Mouse (Mus musculus) small intestine, adult 2 months (tissue): ENCODE results near the gene Zfp763. TPM values are rescaled to one million over a fixed set of nuclear protein-coding genes. Genes with fewer than 3 reads are reported as not detected.
"Not testable (repeated sequence)": the region's sequence is repeated elsewhere in the genome, so short reads cannot be mapped to it uniquely, and the experiment has no call there.

Source experiments
- H3K27ac ChIP-seq: fragments of 200-500 bp; 2 replicates; pipeline ENCODE4 v1.5.1; 2012; ENCODE audit warnings: low read depth, low read length, control low read depth, inconsistent platforms; ENCODE audit not compliant: insufficient read depth
- H3K27me3 ChIP-seq: fragments of 200-500 bp; 2 replicates; pipeline ENCODE4 v1.6.1; 2012; ENCODE audit warnings: mild to moderate bottlenecking, moderate library complexity, low read length, inconsistent platforms; ENCODE audit not compliant: control insufficient read depth, insufficient read depth
- H3K36me3 ChIP-seq: fragments of 200-500 bp; 2 replicates; pipeline ENCODE4 v1.6.1; 2012; ENCODE audit warnings: mild to moderate bottlenecking, low read length, control low read depth, inconsistent platforms; ENCODE audit not compliant: control insufficient read depth, insufficient read depth
- H3K4me1 ChIP-seq: fragments of 200-500 bp; 2 replicates; pipeline ENCODE4 v1.6.1; 2012; ENCODE audit warnings: low read length, inconsistent platforms, mixed read lengths; ENCODE audit not compliant: control insufficient read depth, insufficient read depth, insufficient read length
- H3K4me3 ChIP-seq: fragments of 200-500 bp; 2 replicates; pipeline ENCODE4 v1.5.1; 2012; ENCODE audit warnings: low read depth, mild to moderate bottlenecking, control low read depth, inconsistent platforms, low read length, moderate library complexity
- CTCF ChIP-seq: fragments of 200-500 bp; IDR thresholded peaks from 2 replicates; pipeline ENCODE4 v1.5.1; 2012; ENCODE audit warnings: low read depth, mild to moderate bottlenecking, control low read depth, inconsistent platforms, low read length, moderate library complexity, mixed read lengths; ENCODE audit not compliant: insufficient replicate concordance, insufficient read length; ENCODE audit errors: extremely low read depth
- POLR2A ChIP-seq: fragments of 200-500 bp; IDR thresholded peaks from 2 replicates; pipeline ENCODE4 v1.6.1; 2012; ENCODE audit warnings: low read depth, mild to moderate bottlenecking, control low read depth, inconsistent platforms, low read length, moderate library complexity
- WGBS: fragments of 180-500 bp; shearing (Covaris S2); methylation state at CpG from one replicate; pipeline ENCODE4 v1.1.7; 2018; 5-methylcytosine and 5-hydroxymethylcytosine counted together
- polyA plus RNA-seq: library from polyadenylated mRNA; depleted of rRNA; stranded (reverse); fragments of >200 nt; gene quantifications from 2 replicates; pipeline ENCODE4 v1.2.3, GENCODE M21; 2012; rRNA removed

The Zfp763 gene
- 0.05 and 0.09 TPM in 2 replicates for polyA plus RNA-seq

- no peaks in the 10 kb centered on the region for H3K27me3 ChIP-seq
- H3K27ac ChIP-seq: no peak within 1 kb of the TSS
- H3K4me1 ChIP-seq: no peaks in the 10 kb centered on the region
- 2% methylated on average over 27 of the region's 27 CpGs for WGBS
- no peak for TF ChIP-seq POLR2A
- no peak for TF ChIP-seq CTCF
- peak within 1 kb of the TSS; percentile 75 for H3K4me3 ChIP-seq
- H3K36me3 ChIP-seq: no peaks in the 10 kb centered on the region
Observed at GRCm38 (mm10) chr17:33032900-33033891, at the start of gene Zfp763. Zfp763 (minus strand) TSS chr17:33033402.

- no peaks in the 10 kb centered on the region for H3K27me3 ChIP-seq
- H3K27ac ChIP-seq: no peak within 1 kb of the TSS
- no peak within 1 kb of the TSS for H3K4me3 ChIP-seq
- no peaks in the 10 kb centered on the region for H3K36me3 ChIP-seq
- TF ChIP-seq CTCF (no peak), POLR2A (no peak)
- H3K4me1 ChIP-seq: no peaks in the 10 kb centered on the region
- WGBS: 44% methylated on average over 1 of the region's 1 CpGs
Observed at GRCm38 (mm10) chr17:33067958-33068357, 34.8 kb upstream of the Zfp763 start, which contains the start of gene 4921501E09Rik. 4921501E09Rik (minus strand) TSS chr17:33068058.

GRCm38 (mm10) chr17:33063001-33063400 lies 29.8 kb upstream of the Zfp763 start:
- H3K27ac ChIP-seq: no peak overlapping the region
- no peaks in the 10 kb centered on the region for H3K4me1 ChIP-seq
- whole genome bisulfite sequencing: 0% methylated on average over 1 of the region's 1 CpGs
- no peak for TF ChIP-seq POLR2A
- no peak for TF ChIP-seq CTCF
- no peaks in the 10 kb centered on the region for H3K36me3 ChIP-seq
- no peak overlapping the region for H3K4me3 ChIP-seq
- H3K27me3 ChIP-seq: no peaks in the 10 kb centered on the region

GRCm38 (mm10) chr17:33058791-33059190 lies 25.6 kb upstream of the Zfp763 start:
- 4% methylated on average over 1 of the region's 1 CpGs for WGBS
- H3K4me3 ChIP-seq: no peak overlapping the region

GRCm38 (mm10) chr17:33032376-33032775 lies 826 bp downstream of the Zfp763 start:
- 4% methylated on average over 10 of the region's 10 CpGs for WGBS
- TF ChIP-seq POLR2A (no peak), CTCF (no peak)
- Histone ChIP-seq H3K4me1 (no peaks in the 10 kb centered on the region), H3K36me3 (no peaks in the 10 kb centered on the region), H3K27ac (no peak overlapping the region), H3K4me3 (peak overlapping the region; percentile 75), H3K27me3 (no peaks in the 10 kb centered on the region)

More at GRCm38 (mm10) chr17:33058791-33059190, 25.6 kb upstream of the Zfp763 start:
- Histone ChIP-seq H3K4me1 (no peaks in the 10 kb centered on the region), H3K36me3 (no peaks in the 10 kb centered on the region), H3K27me3 (no peaks in the 10 kb centered on the region), H3K27ac (no peak overlapping the region)
- no peak for TF ChIP-seq POLR2A
- TF ChIP-seq CTCF: no peak

- H3K27ac ChIP-seq, H3K4me1 ChIP-seq, H3K27me3 ChIP-seq, H3K4me3 ChIP-seq: not testable (repeated sequence)
- peaks cover 29% of the 10 kb centered on the region for H3K36me3 ChIP-seq
Observed at GRCm38 (mm10) chr17:33020434-33020833, 12.8 kb downstream of the Zfp763 start.

- H3K27ac ChIP-seq: no peak overlapping the region
- no peaks in the 10 kb centered on the region for H3K27me3 ChIP-seq
- no peaks in the 10 kb centered on the region for H3K4me1 ChIP-seq
- peaks cover 14% of the 10 kb centered on the region for H3K36me3 ChIP-seq
- WGBS: 47% methylated on average over 9 of the region's 9 CpGs
- H3K4me3 ChIP-seq: no peak overlapping the region
- no peak for TF ChIP-seq POLR2A
- TF ChIP-seq CTCF: peak; percentile 14; the same call in 1 of the 2 replicates
Observed at GRCm38 (mm10) chr17:33008337-33008736, 24.9 kb downstream of the Zfp763 start.
